Mouse (Mus musculus): ENCODE measurements around the gene Lyz1.

GRCm38 (mm10) chr10:117282551-117282950 is 10.1 kb downstream of the Lyz1 start:
- TF ChIP-seq CTCF (IDR thresholded peaks at IDR 0.05; ENCODE audit: borderline replicate concordance, control insufficient read depth, extremely low read depth, insufficient read depth, low read length, poor library complexity) (no peak), POLR2A (IDR thresholded peaks at IDR 0.05; ENCODE audit: control insufficient read depth, extremely low read depth, insufficient read depth, low read length, poor library complexity) (no peak)
